Mouse (Mus musculus): ENCODE results near the gene Tkt.

- TF ChIP-seq CTCF (IDR thresholded peaks at IDR 0.05; ENCODE audit: borderline replicate concordance, extremely low read depth, insufficient read depth, insufficient read length) (no peak), POLR2A (IDR thresholded peaks at IDR 0.05; ENCODE audit: borderline replicate concordance, extremely low read depth, insufficient read depth, insufficient read length, poor library complexity, severe bottlenecking) (no peak)
These were observed 70.7 kb downstream of the Tkt start for GRCm38 (mm10) chr14:30618746-30619275.

Measured in brain, embryonic 14.5 days (tissue).